Mouse (Mus musculus): ENCODE measurements around the gene Tmem150c. TPM values are rescaled to one million over a fixed set of nuclear protein-coding genes. Genes with fewer than 3 reads are reported as not detected.

The Tmem150c gene
- polyA plus RNA-seq, 1 experiment from 2014 or later: 18.4 TPM

DNA sequence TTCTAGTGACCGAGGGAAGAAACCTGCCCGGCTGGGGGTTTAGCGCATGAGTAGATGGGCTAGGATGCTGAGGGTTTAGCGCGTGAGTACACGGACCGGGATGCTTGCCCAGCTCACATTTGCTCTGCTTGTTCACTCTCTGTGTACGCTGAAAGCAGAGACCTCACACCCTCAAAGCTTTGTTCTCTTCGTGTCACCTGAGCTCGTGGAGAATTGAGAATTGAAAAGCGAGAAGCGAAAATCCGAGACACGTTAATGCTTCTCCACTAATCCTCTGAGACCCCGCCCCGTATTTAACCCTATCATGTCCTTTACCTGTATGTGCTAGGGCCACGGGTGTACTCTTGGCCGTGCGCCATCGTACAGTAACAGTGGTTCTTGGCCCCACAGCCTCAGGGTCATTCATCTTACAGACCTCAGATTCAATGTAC is 38.9 kb downstream of the Tmem150c start:
- Histone ChIP-seq H3K27ac (no peak overlapping the region), H3K4me3 (replicated peaks) (0 out of 2 replicates have a peak overlapping the region, but pooled peaks have one; percentile 15), H3K36me3 (no peaks in the 10 kb centered on the region), H3K4me1 (peaks cover 19% of the 10 kb centered on the region), H3K4me2 (peak overlapping the region; percentile 42), H3K9ac (no peak overlapping the region), H3K9me3 (replicated peaks) (no peaks in the 10 kb centered on the region), H3K27me3 (peaks cover 19% of the 10 kb centered on the region; the same call in 1 of the 2 replicates)
- no peak for ATAC-seq (replicated peaks; ENCODE audit: low FRiP score)
- 3% methylated on average over 20 of the region's 20 CpGs for WGBS

DNA sequence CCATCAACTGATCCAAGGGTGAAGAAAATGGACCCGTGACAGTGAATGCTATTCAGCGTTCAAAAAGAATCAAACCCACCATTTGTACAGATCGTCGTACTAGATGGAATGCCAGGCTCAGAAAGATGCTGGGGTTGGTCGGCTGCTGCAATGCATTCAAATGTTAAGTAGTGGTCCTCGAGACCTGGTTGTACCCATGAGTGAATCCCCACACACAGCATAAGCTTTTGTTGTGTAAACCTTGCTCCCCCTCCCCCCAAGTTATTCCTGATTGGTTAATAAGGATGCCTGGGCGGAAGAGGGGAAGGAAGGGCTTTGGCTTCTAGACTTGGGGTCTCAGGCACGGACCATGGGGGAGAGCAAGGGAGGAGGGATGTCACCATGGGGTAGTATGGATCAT is 40.3 kb downstream of the Tmem150c start:
- Histone ChIP-seq H3K9ac (no peak overlapping the region), H3K27me3 (peaks cover 19% of the 10 kb centered on the region; the same call in 1 of the 2 replicates), H3K36me3 (no peaks in the 10 kb centered on the region), H3K27ac (no peak overlapping the region), H3K4me3 (replicated peaks) (no peak overlapping the region), H3K4me1 (peaks cover 14% of the 10 kb centered on the region), H3K9me3 (replicated peaks) (no peaks in the 10 kb centered on the region), H3K4me2 (no peak overlapping the region)
- WGBS: 64% methylated on average over 8 of the region's 8 CpGs
- no peak for ATAC-seq (replicated peaks; ENCODE audit: low FRiP score)

DNA sequence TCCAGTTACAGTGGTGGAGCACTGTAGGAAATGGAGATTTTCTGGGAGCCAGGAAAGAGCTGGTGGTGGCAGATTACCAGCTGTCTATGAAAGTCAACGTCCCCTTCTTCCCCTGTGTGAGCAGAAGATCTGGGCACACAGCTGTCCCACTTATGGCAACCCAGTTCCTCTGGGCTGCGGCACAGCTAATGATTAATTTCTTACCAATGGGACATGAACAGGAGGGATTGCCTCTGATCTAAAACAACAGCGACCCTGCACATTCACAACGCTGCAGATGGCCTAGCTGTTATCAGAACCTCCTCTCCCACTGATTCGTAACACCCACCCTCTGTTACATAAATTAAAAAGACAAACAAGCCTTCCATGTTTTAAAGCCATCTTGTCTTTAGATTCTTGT is 46.2 kb downstream of the Tmem150c start:
- H3K9me3 ChIP-seq (replicated peaks): no peaks in the 10 kb centered on the region
- no peak overlapping the region for H3K4me2 ChIP-seq
- no peak overlapping the region for H3K4me3 ChIP-seq (replicated peaks)
- WGBS: 30% methylated on average over 5 of the region's 5 CpGs
- H3K27me3 ChIP-seq: 0 out of 2 replicates have a peak, but pooled peaks cover 1% of the 10 kb centered on the region
- H3K36me3 ChIP-seq: no peaks in the 10 kb centered on the region
- ATAC-seq (replicated peaks; ENCODE audit: low FRiP score): no peak
- H3K27ac ChIP-seq: no peak overlapping the region
- H3K4me1 ChIP-seq: peaks cover 32% of the 10 kb centered on the region
- H3K9ac ChIP-seq: no peak overlapping the region

DNA sequence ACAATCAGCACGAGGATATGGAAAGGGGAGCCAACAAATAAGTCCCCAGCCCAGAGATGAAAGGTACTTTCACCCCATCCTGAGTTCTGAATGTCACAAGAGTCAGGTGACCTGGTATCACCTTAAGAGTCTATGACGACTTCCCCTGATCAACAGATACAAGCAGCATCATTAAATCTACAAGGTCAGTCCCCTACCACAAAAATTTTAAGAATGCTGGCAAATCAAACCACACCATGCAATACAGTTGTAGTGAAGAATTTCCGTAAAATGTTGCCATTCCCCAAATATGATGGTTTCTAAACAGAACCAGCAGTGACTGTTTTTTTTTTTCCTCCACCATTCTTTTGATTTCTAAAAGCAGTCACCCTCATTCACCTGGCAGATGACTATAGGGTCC is 49.0 kb downstream of the Tmem150c start:
- 71% methylated on average over 3 of the region's 3 CpGs for WGBS
- Histone ChIP-seq H3K9ac (no peak overlapping the region), H3K4me2 (no peak overlapping the region), H3K36me3 (no peaks in the 10 kb centered on the region), H3K4me3 (replicated peaks) (no peak overlapping the region), H3K4me1 (peaks cover 32% of the 10 kb centered on the region), H3K27me3 (no peaks in the 10 kb centered on the region), H3K9me3 (replicated peaks) (no peaks in the 10 kb centered on the region), H3K27ac (no peak overlapping the region)
- ATAC-seq (replicated peaks; ENCODE audit: low FRiP score): no peak

DNA sequence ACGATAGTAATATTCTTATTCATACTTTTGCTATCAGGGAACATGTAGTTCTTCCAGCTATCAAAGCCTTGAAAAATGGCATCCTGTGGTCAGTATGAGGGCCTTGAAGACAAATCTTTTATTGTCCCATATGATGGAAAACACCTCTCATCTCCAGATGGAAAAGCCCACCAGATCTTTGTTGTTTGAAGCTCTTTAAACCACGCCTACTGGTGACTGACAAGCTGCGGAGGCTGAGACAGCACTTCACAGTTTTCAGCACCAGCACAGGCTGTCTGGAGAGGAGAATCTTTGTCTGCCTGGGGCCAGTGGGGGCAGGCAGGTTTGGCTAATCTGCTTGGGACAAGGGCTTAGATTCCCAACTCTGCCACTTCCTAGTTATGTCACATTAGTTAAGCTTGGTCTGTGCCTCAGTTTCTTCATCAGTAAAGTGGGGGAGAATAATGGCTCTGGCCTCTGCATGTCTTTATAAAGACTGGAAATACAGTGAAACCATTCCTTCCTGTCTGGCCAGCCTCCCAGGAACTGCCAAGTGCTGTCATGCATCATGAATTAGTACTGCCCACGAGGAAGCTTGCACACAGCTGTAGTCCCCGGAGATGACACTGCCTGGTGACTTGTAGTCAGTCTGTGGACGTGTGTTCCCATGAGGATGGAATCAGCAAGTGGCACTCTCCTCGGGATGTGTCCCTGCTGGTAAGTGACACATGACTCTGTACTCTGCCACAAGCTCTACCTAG is 49.9 kb downstream of the Tmem150c start:
- no peak overlapping the region for H3K4me2 ChIP-seq
- 32% methylated on average over 7 of the region's 7 CpGs for whole genome bisulfite sequencing
- H3K4me3 ChIP-seq (replicated peaks): no peak overlapping the region
- no peaks in the 10 kb centered on the region for H3K27me3 ChIP-seq
- no peaks in the 10 kb centered on the region for H3K9me3 ChIP-seq (replicated peaks)
- ATAC-seq (replicated peaks; ENCODE audit: low FRiP score): peak; percentile 61
- no peaks in the 10 kb centered on the region for H3K36me3 ChIP-seq
- H3K9ac ChIP-seq: no peak overlapping the region
- H3K27ac ChIP-seq: 0 out of 2 replicates have a peak overlapping the region, but pooled peaks have one; percentile 4
- peaks cover 30% of the 10 kb centered on the region for H3K4me1 ChIP-seq

DNA sequence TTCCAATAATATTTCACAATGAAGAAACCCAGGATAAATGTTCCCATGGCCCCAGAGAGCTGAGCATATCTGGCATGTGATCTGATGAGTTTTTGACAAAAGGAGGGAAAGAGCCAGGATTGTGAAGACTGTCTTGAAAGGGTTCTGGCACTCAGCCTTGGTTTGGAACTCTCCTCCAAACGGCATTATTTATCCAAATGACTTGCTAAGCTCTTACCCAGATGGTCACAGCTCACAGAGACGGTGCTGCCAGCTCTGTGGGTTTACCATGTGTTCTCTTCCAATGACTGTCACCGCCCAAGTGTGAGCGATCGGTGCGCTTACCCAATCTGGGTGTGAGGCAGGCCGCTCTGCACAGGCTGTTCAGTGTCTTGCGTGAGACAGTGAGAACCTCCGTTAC is 50.7 kb downstream of the Tmem150c start:
- no peak; the same call in 1 of the 2 replicates for ATAC-seq (replicated peaks; ENCODE audit: low FRiP score)
- no peak overlapping the region for H3K27ac ChIP-seq
- no peak overlapping the region for H3K4me3 ChIP-seq (replicated peaks)

DNA sequence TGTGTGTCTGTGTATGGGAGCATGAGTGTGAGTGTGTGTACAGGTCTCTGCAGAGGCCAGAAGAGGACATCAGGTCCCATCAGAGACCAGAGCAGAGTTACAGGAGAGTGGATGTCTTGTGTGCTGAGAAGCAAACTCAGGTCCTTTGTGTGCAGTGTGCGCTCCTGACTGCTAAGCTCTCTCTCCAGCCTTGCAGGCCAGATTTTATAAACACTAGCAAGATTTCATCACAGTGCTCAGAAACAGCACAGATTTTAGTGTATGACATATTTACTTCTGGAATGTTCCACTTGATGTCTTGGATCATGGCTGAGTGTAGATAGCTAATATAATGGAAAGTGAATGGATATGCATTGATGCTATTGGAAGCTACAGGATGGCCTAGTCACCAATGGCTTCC is 57.2 kb downstream of the Tmem150c start:
- Histone ChIP-seq H3K9me3 (replicated peaks) (no peaks in the 10 kb centered on the region), H3K36me3 (no peaks in the 10 kb centered on the region), H3K4me1 (peaks cover 1% of the 10 kb centered on the region; the same call in 1 of the 2 replicates), H3K27me3 (no peaks in the 10 kb centered on the region), H3K9ac (no peak overlapping the region), H3K4me3 (replicated peaks) (no peak overlapping the region), H3K27ac (no peak overlapping the region), H3K4me2 (no peak overlapping the region)
- 87% methylated on average over 1 of the region's 1 CpGs for WGBS
- ATAC-seq (replicated peaks; ENCODE audit: low FRiP score): no peak

More for the DNA sequence above, 50.7 kb downstream of the Tmem150c start:
- H3K36me3 ChIP-seq: no peaks in the 10 kb centered on the region
- WGBS: 67% methylated on average over 9 of the region's 9 CpGs
- no peaks in the 10 kb centered on the region for H3K9me3 ChIP-seq (replicated peaks)
- H3K4me1 ChIP-seq: peaks cover 26% of the 10 kb centered on the region
- no peak overlapping the region for H3K9ac ChIP-seq
- no peaks in the 10 kb centered on the region for H3K27me3 ChIP-seq
- no peak overlapping the region for H3K4me2 ChIP-seq

DNA sequence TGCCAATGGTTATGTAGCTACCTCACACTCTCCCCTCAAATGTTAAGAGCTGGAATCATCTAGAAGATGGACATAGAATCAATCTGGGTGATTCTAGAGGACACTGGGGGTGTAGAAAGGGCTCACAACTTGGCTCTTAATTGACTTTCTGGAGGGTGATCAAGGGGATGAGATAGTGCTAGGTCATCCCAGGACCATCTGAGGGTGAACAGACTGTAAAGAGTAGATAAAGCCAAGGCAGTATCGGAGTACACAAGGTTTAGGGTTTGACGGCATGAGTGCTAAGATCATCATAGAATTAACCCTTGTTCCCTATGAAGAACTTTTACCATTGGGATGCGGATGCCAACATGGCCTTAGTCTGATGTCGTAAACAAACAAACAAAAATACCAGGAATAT is 61.6 kb downstream of the Tmem150c start:
- ATAC-seq (replicated peaks; ENCODE audit: low FRiP score): no peak
- WGBS: 89% methylated on average over 4 of the region's 4 CpGs

DNA sequence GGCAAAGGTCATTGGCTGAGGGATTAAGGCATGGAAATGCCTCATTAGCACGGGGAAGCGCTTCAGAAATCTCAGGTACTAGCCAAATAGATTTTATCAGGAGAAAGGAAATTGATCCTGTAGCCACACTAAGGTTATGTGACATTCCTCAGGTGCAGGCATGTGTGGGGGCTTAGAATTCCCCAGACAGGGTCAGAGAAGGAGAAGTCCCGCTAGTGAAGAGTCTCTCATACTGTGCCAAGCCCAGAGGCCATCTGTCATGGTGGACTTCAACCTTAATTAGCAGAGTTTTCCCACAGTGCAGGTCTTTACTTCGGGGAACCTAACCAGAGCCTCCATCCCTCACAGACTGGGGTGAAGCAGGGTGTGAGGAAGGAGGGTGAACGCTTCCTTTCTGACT is 62.7 kb downstream of the Tmem150c start:
- Histone ChIP-seq H3K36me3 (peaks cover 3% of the 10 kb centered on the region; the same call in 1 of the 2 replicates), H3K4me2 (no peak overlapping the region), H3K9ac (no peak overlapping the region), H3K27me3 (no peaks in the 10 kb centered on the region), H3K4me3 (replicated peaks) (no peak overlapping the region), H3K9me3 (replicated peaks) (no peaks in the 10 kb centered on the region), H3K4me1 (peaks cover 15% of the 10 kb centered on the region), H3K27ac (peak overlapping the region; percentile 46; the same call in 1 of the 2 replicates)
- ATAC-seq (replicated peaks; ENCODE audit: low FRiP score): peak; percentile 84
- 51% methylated on average over 5 of the region's 5 CpGs for WGBS

More for the DNA sequence above, 61.6 kb downstream of the Tmem150c start:
- H3K4me3 ChIP-seq (replicated peaks): no peak overlapping the region
- H3K4me2 ChIP-seq: no peak overlapping the region
- H3K27ac ChIP-seq: no peak overlapping the region
- no peaks in the 10 kb centered on the region for H3K27me3 ChIP-seq
- H3K4me1 ChIP-seq: peaks cover 9% of the 10 kb centered on the region; the same call in 1 of the 2 replicates
- H3K9me3 ChIP-seq (replicated peaks): no peaks in the 10 kb centered on the region
- H3K36me3 ChIP-seq: peaks cover 3% of the 10 kb centered on the region; the same call in 1 of the 2 replicates
- H3K9ac ChIP-seq: no peak overlapping the region

DNA sequence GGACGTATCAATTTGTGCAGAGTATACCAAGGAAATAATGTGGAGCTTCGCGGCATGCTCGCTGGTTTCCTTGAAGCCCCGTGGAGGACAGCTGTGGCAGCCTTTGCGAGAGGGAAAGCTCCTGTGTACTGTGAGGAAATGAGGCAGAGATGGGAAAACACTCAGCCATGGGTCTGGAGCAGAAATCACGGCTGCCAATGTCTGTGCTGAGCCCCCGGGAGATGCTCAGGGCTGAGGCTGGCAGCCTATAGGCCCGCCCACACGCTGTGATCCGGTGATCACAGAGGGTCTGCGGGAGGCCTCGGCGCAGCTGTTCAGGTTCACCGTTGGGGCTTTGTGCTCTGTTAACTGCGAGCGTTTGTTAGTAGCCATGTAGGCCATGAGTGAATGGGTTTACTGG is 68.0 kb downstream of the Tmem150c start:
- Histone ChIP-seq H3K4me1 (peaks cover 19% of the 10 kb centered on the region), H3K4me3 (replicated peaks) (0 out of 2 replicates have a peak overlapping the region, but pooled peaks have one; percentile 1), H3K27ac (0 out of 2 replicates have a peak overlapping the region, but pooled peaks have one; percentile 23), H3K4me2 (peak overlapping the region; percentile 48), H3K9me3 (replicated peaks) (no peaks in the 10 kb centered on the region), H3K27me3 (no peaks in the 10 kb centered on the region), H3K9ac (no peak overlapping the region), H3K36me3 (peaks cover 3% of the 10 kb centered on the region; the same call in 1 of the 2 replicates)
- WGBS: 6% methylated on average over 17 of the region's 17 CpGs
- peak; percentile 87 for ATAC-seq (replicated peaks; ENCODE audit: low FRiP score)

DNA sequence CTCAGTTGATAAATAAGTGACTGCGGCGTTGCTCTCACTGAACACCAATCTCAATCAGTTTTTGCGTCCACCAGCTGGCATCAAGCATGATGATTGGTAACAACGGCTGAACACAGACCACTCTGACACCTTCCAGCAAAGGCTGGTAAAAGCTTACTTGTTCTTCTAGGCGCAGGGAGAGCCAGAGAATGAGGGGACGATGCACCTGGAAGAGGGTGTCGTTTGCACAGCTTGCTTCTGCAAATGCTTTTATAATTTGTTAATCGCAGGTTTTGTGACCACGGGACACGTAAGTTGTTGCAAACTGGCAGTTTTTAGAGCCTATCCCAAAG is 68.4 kb downstream of the Tmem150c start:
- no peak for ATAC-seq (replicated peaks; ENCODE audit: low FRiP score)
- 0 out of 2 replicates have a peak overlapping the region, but pooled peaks have one; percentile 23 for H3K27ac ChIP-seq
- 40% methylated on average over 10 of the region's 10 CpGs for WGBS
- no peak overlapping the region for H3K9ac ChIP-seq
- 0 out of 2 replicates have a peak overlapping the region, but pooled peaks have one; percentile 1 for H3K4me3 ChIP-seq (replicated peaks)
- H3K4me2 ChIP-seq: peak overlapping the region; percentile 48
- H3K36me3 ChIP-seq: peaks cover 3% of the 10 kb centered on the region; the same call in 1 of the 2 replicates
- peaks cover 19% of the 10 kb centered on the region for H3K4me1 ChIP-seq
- no peaks in the 10 kb centered on the region for H3K9me3 ChIP-seq (replicated peaks)
- no peaks in the 10 kb centered on the region for H3K27me3 ChIP-seq

DNA sequence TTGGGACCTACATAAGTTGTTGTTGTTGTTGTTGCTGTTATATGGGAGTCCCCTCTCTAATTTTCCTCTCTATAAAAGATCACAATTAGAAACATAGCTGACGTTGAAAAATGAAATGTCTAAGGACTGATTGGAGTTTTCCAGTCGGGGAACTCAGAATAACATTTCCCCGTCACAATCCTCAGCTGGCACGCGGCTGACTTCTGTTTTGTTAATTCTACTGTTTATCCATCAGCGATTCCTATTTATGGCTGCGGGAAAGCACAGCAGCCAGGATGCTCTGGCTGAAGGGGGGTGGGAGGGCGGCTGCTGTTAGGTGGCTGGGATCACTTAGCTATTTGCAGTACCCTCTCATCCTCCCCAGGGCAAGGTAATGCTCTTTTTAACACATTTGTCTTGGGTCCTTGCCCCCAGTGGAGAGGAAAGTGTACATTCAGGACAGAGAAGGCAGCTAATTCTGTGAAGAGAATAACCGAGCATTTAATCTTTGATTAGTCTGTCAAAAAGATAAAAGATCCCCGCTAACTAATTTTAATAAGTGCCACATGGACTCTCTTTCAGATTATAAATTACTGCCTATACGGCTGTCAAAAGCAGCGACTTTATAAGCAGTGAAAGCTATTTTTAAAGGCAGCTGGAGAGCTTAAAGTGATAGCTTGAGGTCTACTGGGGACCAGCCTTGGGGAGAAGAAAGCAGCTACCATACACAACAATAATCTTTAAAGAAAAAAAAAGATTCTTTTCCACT is 68.9 kb downstream of the Tmem150c start:
- H3K4me3 ChIP-seq (replicated peaks): no peak overlapping the region
- H3K4me2 ChIP-seq: peak overlapping the region; percentile 48; the same call in 1 of the 2 replicates
- peaks cover 3% of the 10 kb centered on the region; the same call in 1 of the 2 replicates for H3K36me3 ChIP-seq
- H3K9me3 ChIP-seq (replicated peaks): no peaks in the 10 kb centered on the region
- ATAC-seq (replicated peaks; ENCODE audit: low FRiP score): no peak
- no peaks in the 10 kb centered on the region for H3K27me3 ChIP-seq
- no peak overlapping the region for H3K9ac ChIP-seq
- no peak overlapping the region for H3K27ac ChIP-seq
- peaks cover 24% of the 10 kb centered on the region for H3K4me1 ChIP-seq
- 31% methylated on average over 12 of the region's 12 CpGs for WGBS

Measured in kidney, embryonic 15.5 days (tissue).